Mouse (Mus musculus): ENCODE measurements around the gene Pex11b. TPM values are rescaled to one million over a fixed set of nuclear protein-coding genes. Genes with fewer than 3 reads are reported as not detected.

The Pex11b gene
- polyA plus RNA-seq, 1 experiment: 19.9 TPM

GRCm38 (mm10) chr3:96692506-96692905, 57.3 kb downstream of the Pex11b start:
- Histone ChIP-seq H3K27me3 (ENCODE audit: control insufficient read depth, insufficient read depth, insufficient read length) (no peaks in the 10 kb centered on the region), H3K4me3 (ENCODE audit: insufficient read depth, poor library complexity, severe bottlenecking) (no peak overlapping the region), H3ac (ENCODE audit: control insufficient read depth, insufficient read length, low read depth) (no peak overlapping the region), H3K36me3 (ENCODE audit: control insufficient read depth, insufficient read depth) (no peaks in the 10 kb centered on the region), H3K79me2 (ENCODE audit: control insufficient read depth, insufficient read depth) (peaks cover 1% of the 10 kb centered on the region), H3K79me3 (ENCODE audit: low read depth) (peaks cover 1% of the 10 kb centered on the region)
- TF ChIP-seq MAX (IDR thresholded peaks at IDR 0.05) (no peak), USF1 (IDR thresholded peaks at IDR 0.05; ENCODE audit: low read depth) (no peak), FOSL1 (IDR thresholded peaks at IDR 0.05; ENCODE audit: insufficient read depth, low read length, poor library complexity, severe bottlenecking) (no peak), MYOG (IDR thresholded peaks at IDR 0.05; ENCODE audit: control insufficient read depth, extremely low read depth, insufficient read length) (no peak), CTCF (IDR thresholded peaks at IDR 0.05; ENCODE audit: control insufficient read depth, insufficient read depth, insufficient read length) (no peak), CEBPB (IDR thresholded peaks at IDR 0.05; ENCODE audit: low read depth) (no peak), MYOD1 (IDR thresholded peaks at IDR 0.05; ENCODE audit: control insufficient read depth, insufficient read length, low read depth) (no peak)

DNA sequence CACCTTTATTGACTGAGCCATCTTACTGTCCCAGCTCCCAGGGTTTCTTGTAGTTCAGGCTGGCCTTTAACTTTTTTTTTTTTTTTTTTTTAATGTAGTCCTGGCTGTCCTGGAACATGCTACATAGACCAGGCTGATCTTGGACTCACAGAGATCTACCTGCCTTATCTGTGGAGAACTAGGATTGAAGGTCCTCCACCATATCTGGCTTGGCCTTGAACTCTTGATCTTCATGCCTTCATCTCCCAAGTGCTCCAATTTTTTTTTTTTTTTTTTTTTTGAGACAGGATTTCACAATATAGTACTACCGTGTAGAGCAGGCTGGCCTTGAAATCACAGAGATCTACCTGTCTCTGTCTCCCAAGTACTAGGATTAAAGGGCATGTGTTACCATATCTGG, 58.4 kb downstream of the Pex11b start:
- no peaks in the 10 kb centered on the region for H3K27me3 ChIP-seq (ENCODE audit: control insufficient read depth, insufficient read depth, insufficient read length)
- no peak overlapping the region for H3ac ChIP-seq (ENCODE audit: control insufficient read depth, insufficient read length, low read depth)
- H3K4me3 ChIP-seq (ENCODE audit: insufficient read depth, poor library complexity, severe bottlenecking): no peak overlapping the region
- no peaks in the 10 kb centered on the region for H3K36me3 ChIP-seq (ENCODE audit: control insufficient read depth, insufficient read depth)
- TF ChIP-seq USF1 (IDR thresholded peaks at IDR 0.05; ENCODE audit: low read depth): no peak
- TF ChIP-seq FOSL1 (IDR thresholded peaks at IDR 0.05; ENCODE audit: insufficient read depth, low read length, poor library complexity, severe bottlenecking): no peak
- TF ChIP-seq CEBPB (IDR thresholded peaks at IDR 0.05; ENCODE audit: low read depth): no peak
- TF ChIP-seq MYOD1 (IDR thresholded peaks at IDR 0.05; ENCODE audit: control insufficient read depth, insufficient read length, low read depth): no peak
- no peak for TF ChIP-seq MYOG (IDR thresholded peaks at IDR 0.05; ENCODE audit: control insufficient read depth, extremely low read depth, insufficient read length)
- TF ChIP-seq CTCF (IDR thresholded peaks at IDR 0.05; ENCODE audit: control insufficient read depth, insufficient read depth, insufficient read length): no peak
- no peak for TF ChIP-seq MAX (IDR thresholded peaks at IDR 0.05)
- H3K79me2 ChIP-seq (ENCODE audit: control insufficient read depth, insufficient read depth): peaks cover 12% of the 10 kb centered on the region
- peaks cover 8% of the 10 kb centered on the region for H3K79me3 ChIP-seq (ENCODE audit: low read depth)

Other genes with a start within 250 kb of the Pex11b start
- gene BC107364, start 183.1 kb upstream of the Pex11b start, polyA plus RNA-seq (2012; fragmentation: generic; extraction: Trizol): not detected
- 0.23 TPM for gene Hfe2, start 110.2 kb upstream of the Pex11b start, polyA plus RNA-seq (2012; fragmentation: generic; extraction: Trizol)
- gene Txnip, start 77.4 kb upstream of the Pex11b start, polyA plus RNA-seq (2012; fragmentation: generic; extraction: Trizol): 1.2 TPM
- 0.20 TPM for gene Gm16253, start 58.4 kb upstream of the Pex11b start, polyA plus RNA-seq (2012; fragmentation: generic; extraction: Trizol)
- 6.2 TPM for gene Polr3gl, start 41.2 kb upstream of the Pex11b start, polyA plus RNA-seq (2012; fragmentation: generic; extraction: Trizol)
- gene Ankrd34a, start 38.7 kb upstream of the Pex11b start, polyA plus RNA-seq (2012; fragmentation: generic; extraction: Trizol): 3.7 TPM
- 24.2 TPM for gene Lix1l, start 34.2 kb upstream of the Pex11b start, polyA plus RNA-seq (2012; fragmentation: generic; extraction: Trizol)
- gene Rbm8a, start 5.4 kb upstream of the Pex11b start, polyA plus RNA-seq (2012; fragmentation: generic; extraction: Trizol): 80.3 TPM
- gene Gm42957, start 98 bp downstream of the Pex11b start, polyA plus RNA-seq (2012; fragmentation: generic; extraction: Trizol): 0.01 TPM
- gene Itga10, start 10.2 kb downstream of the Pex11b start, polyA plus RNA-seq (2012; fragmentation: generic; extraction: Trizol): 1.2 TPM
- gene Ankrd35, start 34.8 kb downstream of the Pex11b start, polyA plus RNA-seq (2012; fragmentation: generic; extraction: Trizol): 0.09 TPM
- gene Pias3, start 61.0 kb downstream of the Pex11b start, polyA plus RNA-seq (2012; fragmentation: generic; extraction: Trizol): 19.2 TPM
- gene Nudt17, start 73.2 kb downstream of the Pex11b start, polyA plus RNA-seq (2012; fragmentation: generic; extraction: Trizol): 3.2 TPM
- 36.1 TPM for gene Polr3c, start 92.3 kb downstream of the Pex11b start, polyA plus RNA-seq (2012; fragmentation: generic; extraction: Trizol)
- gene Rnf115, start 92.3 kb downstream of the Pex11b start, polyA plus RNA-seq (2012; fragmentation: generic; extraction: Trizol): 13.5 TPM
- gene Pdzk1, start 193.9 kb downstream of the Pex11b start, polyA plus RNA-seq (2012; fragmentation: generic; extraction: Trizol): not detected
- 0.04 TPM for gene Cd160, start 194.0 kb downstream of the Pex11b start, polyA plus RNA-seq (2012; fragmentation: generic; extraction: Trizol)